Mouse (Mus musculus) E14TG2a.4 (cell line): ENCODE data around the gene Ccnl2.

Experiments used
- CTCF ChIP-seq: conservative IDR thresholded peaks from 2 replicates; pipeline ENCODE4 v1.5.1; 2014; ENCODE audit warnings: low read length
- POU5F1 ChIP-seq: IDR thresholded peaks from 2 replicates; pipeline ENCODE4 v1.6.1; 2014; ENCODE audit warnings: low read length, borderline replicate concordance

GRCm38 (mm10) chr4:155833234-155833633 is 20.9 kb downstream of the Ccnl2 start:
- TF ChIP-seq CTCF (no peak), POU5F1 (no peak)
